Mouse (Mus musculus) neural tube, embryonic 13.5 days (tissue): ENCODE results near the gene Cdsn. TPM values are rescaled to one million over a fixed set of nuclear protein-coding genes. Genes with fewer than 3 reads are reported as not detected.
"Not testable (repeated sequence)": the region's sequence is repeated elsewhere in the genome, so short reads cannot be mapped to it uniquely, and the experiment has no call there.

ENCODE experiments used
- ATAC-seq: fragments of 200-750 bp; cut with Nextera tagmentation; 2 replicates; pipeline ENCODE4 v1.8.0; 2017; ENCODE audit warnings: low read depth, mild to moderate bottlenecking, moderate TSS enrichment, moderate library complexity
- H3K27ac ChIP-seq: fragments of 300-500 bp; sonication (generic); replicated peaks from 2 replicates; pipeline ENCODE4 v1.5.1; 2015; ENCODE audit warnings: moderate library complexity, mild to moderate bottlenecking, inconsistent platforms
- H3K27me3 ChIP-seq: fragments of 300-500 bp; sonication (generic); 2 replicates; pipeline ENCODE4 v1.6.1; 2015; ENCODE audit warnings: mild to moderate bottlenecking, inconsistent platforms
- H3K36me3 ChIP-seq: fragments of 300-500 bp; sonication (generic); 2 replicates; pipeline ENCODE4 v1.6.1; 2015; ENCODE audit warnings: mild to moderate bottlenecking, inconsistent platforms
- H3K4me1 ChIP-seq: fragments of 300-500 bp; sonication (generic); replicated peaks from 2 replicates; pipeline ENCODE4 v1.6.1; 2015; ENCODE audit warnings: inconsistent platforms
- H3K4me2 ChIP-seq: fragments of 300-500 bp; sonication (generic); 2 replicates; pipeline ENCODE4 v1.6.1; 2015; ENCODE audit warnings: inconsistent platforms, mild to moderate bottlenecking, moderate library complexity
- H3K4me3 ChIP-seq: fragments of 300-500 bp; sonication (generic); 2 replicates; pipeline ENCODE4 v1.5.1; 2015; ENCODE audit warnings: mild to moderate bottlenecking, inconsistent platforms
- H3K9ac ChIP-seq: fragments of 300-500 bp; sonication (generic); 2 replicates; pipeline ENCODE4 v1.6.1; 2015; ENCODE audit warnings: moderate library complexity, mild to moderate bottlenecking, inconsistent platforms
- H3K9me3 ChIP-seq: fragments of 300-500 bp; sonication (generic); 2 replicates; pipeline ENCODE4 v1.6.1; 2016; ENCODE audit warnings: inconsistent platforms
- WGBS: fragments of 180-500 bp; shearing (Covaris S2); methylation state at CpG from one replicate; pipeline ENCODE4 v1.1.7; 2015; 5-methylcytosine and 5-hydroxymethylcytosine counted together
- polyA plus RNA-seq: library from polyadenylated mRNA; unstranded; fragments of >200 nt; fragmentation: Nextera tagmentation; extraction: Ambion mirVana; gene quantifications from 2 replicates; pipeline ENCODE4 v1.2.1, GENCODE M21; 2015

Cdsn gene
- not detected in 2 replicates for polyA plus RNA-seq

DNA sequence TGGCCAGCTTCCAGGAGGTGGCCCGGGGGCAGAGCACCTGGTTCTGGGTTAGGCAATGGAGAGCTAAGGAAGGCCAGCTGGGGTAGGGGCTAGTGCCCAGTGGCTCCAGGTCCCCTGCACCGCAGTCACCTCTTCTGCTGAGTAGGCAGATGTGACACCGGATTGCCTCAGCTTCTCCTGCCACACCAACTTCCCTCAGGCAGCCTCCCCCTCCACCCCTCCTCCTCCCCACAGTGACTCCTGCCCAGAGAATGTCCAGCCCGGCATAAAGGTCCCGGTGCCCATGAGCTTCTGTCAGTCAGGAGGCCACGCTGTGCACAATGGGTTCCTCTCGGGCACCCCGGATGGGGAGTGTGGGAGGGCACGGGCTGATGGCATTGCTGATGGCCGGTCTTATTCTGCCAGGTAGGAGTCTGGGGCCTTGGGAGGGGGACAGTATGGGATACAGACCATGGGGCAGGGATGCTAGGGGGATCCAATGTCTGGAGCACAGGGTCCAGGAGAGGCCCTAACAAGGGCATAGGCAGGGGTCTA is at the start of gene Cdsn:
Gene Cdsn (plus strand): TSS at position 248 of the 534 bp plus-strand sequence.
- Histone ChIP-seq H3K4me2 (no peak within 1 kb of the TSS), H3K27ac (no peak within 1 kb of the TSS), H3K4me3 (no peak within 1 kb of the TSS), H3K27me3 (no peaks in the 10 kb centered on the region), H3K9me3 (no peaks in the 10 kb centered on the region), H3K9ac (no peak within 1 kb of the TSS), H3K36me3 (no peaks in the 10 kb centered on the region), H3K4me1 (peaks cover 4% of the 10 kb centered on the region; the same call in 1 of the 2 replicates)
- 80% methylated on average over 10 of the region's 10 CpGs for WGBS
- ATAC-seq, result no peak

- 5% methylated on average over 6 of the region's 6 CpGs for WGBS
- no peak for ATAC-seq
Measured at GRCm38 (mm10) chr17:35502226-35502625, 49.7 kb upstream of the Cdsn start.

GRCm38 (mm10) chr17:35502762-35503161 is 49.2 kb upstream of the Cdsn start:
- WGBS, result 55% methylated on average over 5 of the region's 5 CpGs
- ATAC-seq, result no peak
- 0 out of 2 replicates have a peak, but pooled peaks cover 4% of the 10 kb centered on the region for H3K4me1 ChIP-seq
- no peak overlapping the region for H3K4me2 ChIP-seq
- no peaks in the 10 kb centered on the region for H3K9me3 ChIP-seq
- H3K27me3 ChIP-seq, result peaks cover 34% of the 10 kb centered on the region
- no peak overlapping the region for H3K4me3 ChIP-seq
- H3K9ac ChIP-seq, result no peak overlapping the region
- H3K27ac ChIP-seq, result no peak overlapping the region
- no peaks in the 10 kb centered on the region for H3K36me3 ChIP-seq

More at GRCm38 (mm10) chr17:35502226-35502625, 49.7 kb upstream of the Cdsn start:
- no peaks in the 10 kb centered on the region for H3K36me3 ChIP-seq
- H3K4me3 ChIP-seq, result no peak overlapping the region
- no peaks in the 10 kb centered on the region for H3K9me3 ChIP-seq
- peaks cover 28% of the 10 kb centered on the region for H3K27me3 ChIP-seq
- no peak overlapping the region for H3K9ac ChIP-seq
- 0 out of 2 replicates have a peak, but pooled peaks cover 4% of the 10 kb centered on the region for H3K4me1 ChIP-seq
- H3K4me2 ChIP-seq, result no peak overlapping the region
- H3K27ac ChIP-seq, result no peak overlapping the region

GRCm38 (mm10) chr17:35503849-35504248 is 48.1 kb upstream of the Cdsn start:
- 16% methylated on average over 5 of the region's 5 CpGs for WGBS
- ATAC-seq, result no peak

GRCm38 (mm10) chr17:35504628-35505481 is 47.1 kb upstream of the Cdsn start:
- Histone ChIP-seq H3K4me2 (no peak overlapping the region), H3K9me3 (no peaks in the 10 kb centered on the region), H3K9ac (no peak overlapping the region), H3K27ac (no peak overlapping the region), H3K4me3 (no peak overlapping the region), H3K4me1 (0 out of 2 replicates have a peak, but pooled peaks cover 4% of the 10 kb centered on the region), H3K27me3 (peaks cover 39% of the 10 kb centered on the region), H3K36me3 (no peaks in the 10 kb centered on the region)
- 20% methylated on average over 8 of the region's 8 CpGs for WGBS
- ATAC-seq, result no peak

More at GRCm38 (mm10) chr17:35503849-35504248, 48.1 kb upstream of the Cdsn start:
- no peak overlapping the region for H3K4me3 ChIP-seq
- no peak overlapping the region for H3K4me2 ChIP-seq
- no peak overlapping the region for H3K27ac ChIP-seq
- 0 out of 2 replicates have a peak, but pooled peaks cover 4% of the 10 kb centered on the region for H3K4me1 ChIP-seq
- no peak overlapping the region for H3K9ac ChIP-seq
- H3K36me3 ChIP-seq, result no peaks in the 10 kb centered on the region
- H3K9me3 ChIP-seq, result no peaks in the 10 kb centered on the region
- H3K27me3 ChIP-seq, result peaks cover 39% of the 10 kb centered on the region

GRCm38 (mm10) chr17:35505776-35506175 is 46.2 kb upstream of the Cdsn start, which contains the start of gene Pou5f1:
TSS of gene Pou5f1 (plus strand) at chr17:35506018.
- Histone ChIP-seq H3K9ac (no peak within 1 kb of the TSS), H3K27me3 (peaks cover 39% of the 10 kb centered on the region), H3K4me3 (no peak within 1 kb of the TSS), H3K36me3 (no peaks in the 10 kb centered on the region), H3K4me2 (no peak within 1 kb of the TSS), H3K9me3 (no peaks in the 10 kb centered on the region), H3K4me1 (0 out of 2 replicates have a peak, but pooled peaks cover 4% of the 10 kb centered on the region), H3K27ac (no peak within 1 kb of the TSS)
- 52% methylated on average over 13 of the region's 13 CpGs for WGBS
- ATAC-seq, result no peak

DNA sequence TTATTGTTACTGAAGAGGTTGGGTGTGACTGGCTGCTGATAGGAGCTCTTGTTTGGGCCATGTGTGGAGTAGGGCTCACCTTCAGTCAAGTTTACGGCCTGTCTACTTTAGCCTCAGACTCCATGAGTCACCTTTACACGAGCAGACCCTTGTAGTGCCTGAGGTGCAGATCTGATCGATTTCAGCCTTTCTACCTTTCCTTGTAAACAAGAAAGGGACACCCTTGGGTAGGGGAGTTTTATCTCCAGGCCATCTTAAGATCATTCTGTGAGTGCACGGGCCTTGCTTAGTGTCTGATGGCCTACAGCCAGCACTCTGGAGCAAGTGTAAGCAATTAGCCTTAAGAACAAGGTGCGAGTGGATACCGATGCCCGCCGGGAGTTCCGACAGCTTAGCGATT is 45.0 kb upstream of the Cdsn start:
- H3K36me3 ChIP-seq, result no peaks in the 10 kb centered on the region
- ATAC-seq, result no peak
- 0 out of 2 replicates have a peak, but pooled peaks cover 4% of the 10 kb centered on the region for H3K4me1 ChIP-seq
- no peak overlapping the region for H3K9ac ChIP-seq
- no peaks in the 10 kb centered on the region for H3K9me3 ChIP-seq
- no peak overlapping the region for H3K4me2 ChIP-seq
- WGBS, result 19% methylated on average over 10 of the region's 10 CpGs
- H3K27me3 ChIP-seq, result peaks cover 39% of the 10 kb centered on the region
- H3K4me3 ChIP-seq, result no peak overlapping the region
- H3K27ac ChIP-seq, result no peak overlapping the region

GRCm38 (mm10) chr17:35507556-35508260 is 44.2 kb upstream of the Cdsn start:
- Histone ChIP-seq H3K4me1 (0 out of 2 replicates have a peak, but pooled peaks cover 4% of the 10 kb centered on the region), H3K27me3 (peaks cover 39% of the 10 kb centered on the region), H3K36me3 (no peaks in the 10 kb centered on the region), H3K9me3 (no peaks in the 10 kb centered on the region), H3K27ac (no peak overlapping the region), H3K4me2 (no peak overlapping the region), H3K4me3 (no peak overlapping the region), H3K9ac (no peak overlapping the region)
- no peak for ATAC-seq
- 29% methylated on average over 13 of the region's 13 CpGs for WGBS

- H3K9me3 ChIP-seq, H3K9ac ChIP-seq, H3K27ac ChIP-seq, H3K4me2 ChIP-seq, H3K4me1 ChIP-seq, ATAC-seq, H3K36me3 ChIP-seq, H3K4me3 ChIP-seq: not testable (repeated sequence)
- peaks cover 39% of the 10 kb centered on the region for H3K27me3 ChIP-seq
- WGBS, result 57% methylated on average over 5 of the region's 5 CpGs
Measured at GRCm38 (mm10) chr17:35508279-35508678, 43.6 kb upstream of the Cdsn start.

DNA sequence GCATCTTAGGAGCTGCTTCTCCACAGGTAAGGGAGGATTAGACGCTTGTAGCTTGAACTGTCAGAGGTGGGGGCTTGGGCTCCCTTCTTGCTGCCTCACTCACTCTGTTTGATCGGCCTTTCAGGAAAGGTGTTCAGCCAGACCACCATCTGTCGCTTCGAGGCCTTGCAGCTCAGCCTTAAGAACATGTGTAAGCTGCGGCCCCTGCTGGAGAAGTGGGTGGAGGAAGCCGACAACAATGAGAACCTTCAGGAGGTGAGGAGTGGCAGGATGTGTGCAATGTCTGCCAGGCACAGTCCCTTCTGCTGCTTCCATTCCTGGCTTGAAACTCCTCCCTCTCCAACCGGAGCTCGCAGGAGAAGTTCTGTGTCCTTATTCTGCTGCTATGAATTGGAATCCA is 42.6 kb upstream of the Cdsn start:
- H3K9ac ChIP-seq, result no peak overlapping the region
- H3K4me3 ChIP-seq, result no peak overlapping the region
- WGBS, result 45% methylated on average over 8 of the region's 8 CpGs
- 0 out of 2 replicates have a peak, but pooled peaks cover 4% of the 10 kb centered on the region for H3K4me1 ChIP-seq
- H3K36me3 ChIP-seq, result no peaks in the 10 kb centered on the region
- no peak overlapping the region for H3K27ac ChIP-seq
- no peak overlapping the region for H3K4me2 ChIP-seq
- no peaks in the 10 kb centered on the region for H3K9me3 ChIP-seq
- no peak for ATAC-seq
- H3K27me3 ChIP-seq, result peaks cover 39% of the 10 kb centered on the region

GRCm38 (mm10) chr17:35512916-35513626 is 38.9 kb upstream of the Cdsn start:
- Histone ChIP-seq H3K36me3 (no peaks in the 10 kb centered on the region), H3K27me3 (peaks cover 10% of the 10 kb centered on the region), H3K9ac (0 out of 2 replicates have a peak overlapping the region, but pooled peaks have one; percentile 22), H3K4me2 (no peak overlapping the region), H3K4me1 (peaks cover 30% of the 10 kb centered on the region), H3K4me3 (no peak overlapping the region), H3K27ac (no peak overlapping the region), H3K9me3 (no peaks in the 10 kb centered on the region)
- WGBS, result 86% methylated on average over 7 of the region's 7 CpGs
- no peak for ATAC-seq
